Mouse (Mus musculus): ENCODE data around the gene Fgfr2. TPM values are rescaled to one million over a fixed set of nuclear protein-coding genes. Genes with fewer than 3 reads are reported as not detected.

Fgfr2 gene
- polyA plus RNA-seq, 1 experiment: 52.3 TPM

- peak; percentile 88 for DNase-seq (ENCODE audit: low read depth)
- TF ChIP-seq CTCF (IDR thresholded peaks at IDR 0.05; ENCODE audit: borderline replicate concordance, extremely low read depth, insufficient read depth, insufficient read length) (no peak), POLR2A (IDR thresholded peaks at IDR 0.05; ENCODE audit: borderline replicate concordance, extremely low read depth, insufficient read depth, insufficient read length, poor library complexity, severe bottlenecking) (no peak; the same call in 1 of the 2 replicates)
These were observed 806.1 kb downstream of the Fgfr2 start, which contains the start of gene Chst15 for GRCm38 (mm10) chr7:132317036-132317541. TSS of gene Chst15 (minus strand) at chr7:132317228.

- TF ChIP-seq POLR2A (IDR thresholded peaks at IDR 0.05; ENCODE audit: borderline replicate concordance, extremely low read depth, insufficient read depth, insufficient read length, poor library complexity, severe bottlenecking) (no peak; the same call in 1 of the 2 replicates), CTCF (IDR thresholded peaks at IDR 0.05; ENCODE audit: borderline replicate concordance, extremely low read depth, insufficient read depth, insufficient read length) (peak; percentile 18; the same call in 1 of the 2 replicates)
- DNase-seq (ENCODE audit: low read depth): peak; percentile 72
These were observed 806.8 kb downstream of the Fgfr2 start for GRCm38 (mm10) chr7:132316101-132317035.

GRCm38 (mm10) chr7:132315149-132316091 lies 807.7 kb downstream of the Fgfr2 start:
- TF ChIP-seq POLR2A (IDR thresholded peaks at IDR 0.05; ENCODE audit: borderline replicate concordance, extremely low read depth, insufficient read depth, insufficient read length, poor library complexity, severe bottlenecking) (0 out of 2 replicates have a peak, but pooled peaks have one; percentile 19), CTCF (IDR thresholded peaks at IDR 0.05; ENCODE audit: borderline replicate concordance, extremely low read depth, insufficient read depth, insufficient read length) (peak; percentile 63)
- DNase-seq (ENCODE audit: low read depth): peak; percentile 93

- no peak for TF ChIP-seq CTCF (IDR thresholded peaks at IDR 0.05; ENCODE audit: borderline replicate concordance, extremely low read depth, insufficient read depth, insufficient read length)
- TF ChIP-seq POLR2A (IDR thresholded peaks at IDR 0.05; ENCODE audit: borderline replicate concordance, extremely low read depth, insufficient read depth, insufficient read length, poor library complexity, severe bottlenecking): no peak
- no peak for DNase-seq (ENCODE audit: low read depth)
These were observed 810.8 kb downstream of the Fgfr2 start for GRCm38 (mm10) chr7:132312396-132312795.

GRCm38 (mm10) chr7:132308537-132309191 lies 814.5 kb downstream of the Fgfr2 start:
- TF ChIP-seq POLR2A (IDR thresholded peaks at IDR 0.05; ENCODE audit: borderline replicate concordance, extremely low read depth, insufficient read depth, insufficient read length, poor library complexity, severe bottlenecking): no peak
- no peak for TF ChIP-seq CTCF (IDR thresholded peaks at IDR 0.05; ENCODE audit: borderline replicate concordance, extremely low read depth, insufficient read depth, insufficient read length)
- DNase-seq (ENCODE audit: low read depth): no peak

- DNase-seq (ENCODE audit: low read depth): no peak
These were observed 815.4 kb downstream of the Fgfr2 start for GRCm38 (mm10) chr7:132307722-132308271.

GRCm38 (mm10) chr7:132306671-132307412 lies 816.3 kb downstream of the Fgfr2 start:
- no peak for DNase-seq (ENCODE audit: low read depth)
- no peak for TF ChIP-seq CTCF (IDR thresholded peaks at IDR 0.05; ENCODE audit: borderline replicate concordance, extremely low read depth, insufficient read depth, insufficient read length)
- TF ChIP-seq POLR2A (IDR thresholded peaks at IDR 0.05; ENCODE audit: borderline replicate concordance, extremely low read depth, insufficient read depth, insufficient read length, poor library complexity, severe bottlenecking): no peak

More at GRCm38 (mm10) chr7:132307722-132308271, 815.4 kb downstream of the Fgfr2 start:
- TF ChIP-seq CTCF (IDR thresholded peaks at IDR 0.05; ENCODE audit: borderline replicate concordance, extremely low read depth, insufficient read depth, insufficient read length) (no peak), POLR2A (IDR thresholded peaks at IDR 0.05; ENCODE audit: borderline replicate concordance, extremely low read depth, insufficient read depth, insufficient read length, poor library complexity, severe bottlenecking) (no peak)

GRCm38 (mm10) chr7:132305492-132306375 lies 817.4 kb downstream of the Fgfr2 start:
- TF ChIP-seq CTCF (IDR thresholded peaks at IDR 0.05; ENCODE audit: borderline replicate concordance, extremely low read depth, insufficient read depth, insufficient read length) (no peak), POLR2A (IDR thresholded peaks at IDR 0.05; ENCODE audit: borderline replicate concordance, extremely low read depth, insufficient read depth, insufficient read length, poor library complexity, severe bottlenecking) (no peak)

More at GRCm38 (mm10) chr7:132305492-132306375, 817.4 kb downstream of the Fgfr2 start:
- DNase-seq (ENCODE audit: low read depth): no peak

Data from brain, embryonic 14.5 days (tissue).